Mouse (Mus musculus) layer of hippocampus, postnatal 25 days (tissue): ENCODE measurements at regions not wholly inside any gene's neighbourhood (a gene's known extent, or its start where the extent isn't known, plus 50 kb on each side); places are given as distances from the start of the nearest gene placed in this dataset.

Experiments
- DNase-seq, 2 experiments: peaks; one replicate each; pipeline ENCODE4 v3.0.0; 2022; ENCODE audit warnings: mixed read lengths in 2 of 2, low spot score in 1 of 2; ENCODE audit errors: extremely low spot score in 1 of 2

- no peak for DNase-seq
Measured at GRCm38 (mm10) chr19:59636271-59636670, 178.1 kb downstream of the Emx2 start.

DNA sequence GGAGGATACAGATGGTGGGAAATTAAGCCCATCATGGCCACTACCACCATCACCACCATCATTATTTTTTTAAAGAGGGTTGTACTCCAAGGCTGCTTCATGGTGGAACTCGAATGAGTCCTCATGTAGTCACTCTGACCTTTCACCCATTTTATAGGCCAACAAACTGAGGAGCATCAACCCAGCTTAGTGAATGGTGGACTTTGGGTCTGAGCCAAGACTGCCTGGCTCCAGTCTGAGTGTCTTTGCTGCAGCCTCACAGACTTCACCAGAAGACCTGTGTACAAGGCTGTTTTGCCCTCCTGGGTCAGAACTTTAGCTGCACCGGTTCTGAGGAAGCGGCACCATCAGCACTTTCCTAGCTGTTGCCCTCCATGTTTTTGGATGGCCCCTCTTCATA is 184.4 kb downstream of the Emx2 start:
- no peak for DNase-seq

DNA sequence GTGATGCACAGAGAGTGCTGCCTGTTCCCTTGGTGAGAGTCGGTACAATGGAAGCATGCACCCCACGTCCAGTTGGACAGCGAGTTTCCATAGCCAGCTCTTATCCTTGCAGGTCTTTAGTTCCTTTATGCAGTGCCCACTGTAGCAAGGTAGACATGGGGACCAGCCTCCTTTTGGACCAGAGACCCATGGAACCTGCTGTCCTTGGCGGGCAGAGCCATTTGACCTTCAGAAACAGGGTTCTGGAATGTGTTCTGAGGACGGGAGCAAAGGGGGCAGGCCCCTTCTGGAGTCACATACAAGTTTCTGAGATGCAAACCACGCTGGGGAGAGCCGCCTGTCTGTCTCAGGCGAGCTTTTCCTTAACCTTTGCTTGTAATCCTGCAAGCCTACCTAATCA is 188.1 kb downstream of the Emx2 start:
- DNase-seq = no peak

- no peak for DNase-seq
Measured at GRCm38 (mm10) chr19:59646656-59647055, 188.5 kb downstream of the Emx2 start.

DNA sequence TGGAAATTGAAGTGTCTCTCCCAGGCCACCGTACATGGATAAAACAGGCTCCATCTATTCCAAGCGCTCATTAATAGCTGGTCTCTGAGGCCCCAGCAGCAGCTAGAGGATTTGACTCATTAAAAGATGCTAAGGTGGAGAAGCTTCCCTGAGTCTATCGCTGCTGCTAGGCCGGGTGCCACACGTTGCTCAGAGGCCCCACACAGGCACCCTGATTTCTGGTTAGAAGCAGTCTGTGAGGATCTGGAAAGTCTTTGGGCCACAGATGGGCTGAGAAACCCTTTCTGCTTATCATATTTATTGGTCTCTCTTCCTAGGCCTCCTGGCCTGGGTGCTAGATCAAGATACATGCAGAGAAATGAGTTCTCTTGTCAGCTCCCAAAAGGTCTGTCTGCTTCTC is 191.2 kb downstream of the Emx2 start:
- DNase-seq = no peak

DNA sequence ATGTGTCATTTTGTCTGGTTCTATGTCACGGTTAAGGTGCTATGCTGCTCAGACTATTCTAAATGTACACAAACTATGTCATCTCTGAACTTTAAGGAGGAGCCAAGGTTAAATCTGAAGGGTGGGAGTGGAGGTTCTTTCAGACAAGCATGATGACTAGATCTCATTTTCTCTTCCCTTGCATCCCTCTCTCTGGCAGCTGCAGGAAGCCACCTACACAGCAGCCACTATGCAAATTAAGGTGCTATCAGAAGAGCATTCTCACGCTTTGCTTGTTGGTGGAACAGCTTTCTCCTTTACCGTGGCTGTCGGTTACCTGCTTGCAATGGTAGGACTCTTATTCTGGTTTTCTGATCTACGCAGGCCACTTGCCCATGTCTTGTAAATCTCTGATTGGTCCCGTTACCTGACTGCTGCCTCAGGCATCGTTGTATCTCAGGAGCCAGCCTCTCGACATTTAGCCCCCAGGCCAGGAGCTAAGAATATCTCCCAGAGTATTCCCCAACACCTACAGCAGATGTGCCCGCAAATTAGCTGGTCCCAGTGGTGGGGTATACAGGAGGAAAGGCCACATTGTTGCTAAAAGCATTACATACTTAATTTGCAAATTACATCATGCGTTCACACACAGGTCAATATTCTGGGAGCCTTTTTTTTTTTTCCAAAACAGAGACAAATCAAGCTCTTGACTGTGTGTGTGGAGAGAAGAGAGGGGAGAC is 192.6 kb downstream of the Emx2 start:
- DNase-seq = no peak

DNA sequence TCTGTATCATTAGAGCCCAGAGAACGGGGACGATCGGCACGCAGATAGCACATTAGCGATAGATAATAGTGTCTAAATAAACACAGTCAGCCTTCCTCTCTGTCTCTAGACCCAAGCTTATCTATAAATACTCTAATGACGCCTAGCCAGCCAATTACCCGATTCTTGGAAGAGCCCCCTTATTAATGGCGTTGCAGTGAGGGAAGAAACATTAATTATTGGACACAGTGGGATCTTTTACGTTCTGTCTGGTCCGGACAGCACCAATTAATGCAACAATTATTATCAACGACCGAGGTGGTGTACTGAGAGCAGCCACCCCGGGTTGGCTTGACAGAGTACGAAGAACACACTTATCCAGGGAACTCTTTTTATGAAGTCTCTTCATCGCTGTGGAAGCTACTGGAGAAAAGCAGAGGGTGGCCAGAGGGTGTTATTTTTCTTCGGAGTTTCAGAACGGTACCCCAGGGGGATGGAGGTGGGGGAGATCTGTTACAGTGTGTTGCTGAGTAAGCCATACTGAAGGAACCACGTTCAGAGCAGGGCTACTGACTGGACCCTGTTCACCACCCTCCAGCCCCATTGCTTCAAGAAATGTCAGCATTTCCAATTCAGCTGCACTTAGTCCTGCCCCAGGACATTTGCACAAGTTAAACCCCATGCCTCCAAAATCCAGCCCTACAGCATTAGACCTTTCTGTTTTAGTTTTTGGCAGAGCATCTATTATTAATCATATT is 195.6 kb downstream of the Emx2 start:
- no peak for DNase-seq

DNA sequence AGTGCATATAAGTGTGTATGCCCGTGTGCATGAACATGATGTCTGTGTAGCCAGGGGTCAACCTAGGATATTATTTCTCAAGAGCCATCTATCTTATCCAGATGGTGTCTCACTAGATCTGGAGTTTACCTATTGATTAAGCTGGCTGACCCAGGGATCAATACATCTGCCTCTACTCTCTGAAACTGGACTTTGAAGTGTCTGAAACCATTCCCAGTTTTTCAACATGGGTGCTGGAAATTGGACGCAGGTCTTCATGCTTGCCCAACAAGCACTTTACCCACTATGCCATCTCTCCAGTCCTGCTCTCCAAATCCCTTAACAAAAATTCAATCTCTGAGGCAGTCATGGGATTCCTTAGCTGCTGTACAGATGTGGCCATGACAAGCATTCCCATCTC is 197.1 kb downstream of the Emx2 start:
- DNase-seq = no peak

GRCm38 (mm10) chr19:59669793-59670192 is 211.6 kb downstream of the Emx2 start:
- no peak for DNase-seq

- no peak for DNase-seq
Measured at GRCm38 (mm10) chr19:59673537-59673936, 215.4 kb downstream of the Emx2 start.

GRCm38 (mm10) chr19:59679191-59679590 is 221.0 kb downstream of the Emx2 start:
- no peak for DNase-seq

- no peak for DNase-seq
Measured at GRCm38 (mm10) chr19:59680356-59680755, 222.2 kb downstream of the Emx2 start.

GRCm38 (mm10) chr19:59684292-59684691 is 226.1 kb downstream of the Emx2 start:
- DNase-seq = no peak

DNA sequence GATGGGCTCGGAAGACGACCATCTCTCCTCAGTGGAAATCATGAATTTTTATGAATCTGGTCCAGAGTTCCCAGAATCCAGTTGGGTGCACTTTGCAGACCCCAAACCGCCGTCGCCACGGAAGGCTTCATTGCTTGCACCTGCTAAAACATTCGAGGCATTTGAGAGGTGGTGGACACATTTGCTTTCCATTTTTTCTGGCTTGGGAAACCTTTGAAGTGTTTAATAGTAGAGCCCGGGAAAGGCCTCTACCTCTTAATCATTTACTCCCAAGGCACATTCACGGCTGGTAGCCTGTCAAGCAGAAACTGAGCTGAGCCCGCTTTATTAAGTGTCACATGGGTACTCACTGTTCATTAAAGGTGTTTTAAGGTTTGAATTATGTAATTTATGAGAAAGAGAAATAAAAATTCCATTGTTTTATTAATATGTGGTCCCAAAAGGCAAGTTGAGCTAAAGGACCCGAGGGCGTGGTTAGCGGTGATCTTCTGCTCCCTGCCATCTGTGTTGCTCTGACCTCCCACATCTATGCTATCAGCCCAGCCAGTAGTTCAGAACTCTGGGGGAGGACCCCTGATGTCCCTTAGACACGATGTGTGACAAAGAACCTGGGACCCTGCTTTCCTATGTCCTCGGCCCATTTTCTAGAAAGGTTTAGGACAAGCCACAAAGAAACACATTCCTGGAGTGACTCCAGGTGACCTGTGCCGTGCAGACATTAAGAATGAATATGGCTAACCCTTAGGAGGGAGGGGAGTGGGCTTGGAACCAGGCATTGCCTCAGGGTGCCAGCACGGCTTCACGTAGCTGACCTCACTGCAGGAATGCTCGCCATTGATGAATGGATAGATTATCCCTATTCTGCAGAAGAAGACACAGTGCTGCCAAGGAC is 227.9 kb downstream of the Emx2 start:
- DNase-seq = no peak

DNA sequence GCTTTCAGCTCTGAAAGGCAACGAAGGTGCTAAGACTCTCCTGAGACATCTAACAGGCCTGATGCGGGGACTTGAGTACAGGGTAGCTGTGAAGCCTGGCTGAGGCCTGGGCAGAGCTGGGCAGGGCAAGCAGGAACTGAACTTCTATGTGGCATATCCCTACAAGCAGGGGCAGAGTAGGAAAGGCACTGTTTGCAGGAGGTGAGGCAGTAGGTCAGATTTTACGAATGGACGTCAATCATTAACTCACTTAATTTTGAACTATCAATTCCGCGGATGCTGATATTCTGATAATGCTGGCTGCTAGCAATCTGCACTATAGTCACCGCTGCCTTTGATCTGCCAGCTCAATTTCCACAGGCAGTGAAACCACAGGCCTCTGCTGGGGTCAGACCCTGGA is 229.0 kb downstream of the Emx2 start:
- no peak for DNase-seq

DNA sequence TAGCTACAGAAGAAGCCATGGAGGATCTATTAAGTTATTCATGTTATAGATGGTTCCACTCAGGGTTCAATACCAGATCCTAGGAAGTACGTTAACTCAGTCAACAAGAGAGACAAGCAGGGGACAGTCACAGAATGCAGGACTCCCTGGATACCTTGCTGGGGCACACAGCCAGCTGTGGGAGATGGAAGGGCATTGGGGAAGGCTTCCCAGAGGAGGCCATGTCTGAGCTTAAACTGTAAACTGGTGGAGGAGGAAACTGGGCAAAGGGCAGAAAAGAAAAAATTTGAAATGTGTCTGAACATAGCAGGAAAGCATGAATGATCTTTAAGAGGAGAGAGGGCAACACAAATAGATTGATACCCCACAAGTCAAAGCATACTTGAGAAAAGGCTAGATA is 229.5 kb downstream of the Emx2 start:
- no peak for DNase-seq

- DNase-seq = no peak
Measured at GRCm38 (mm10) chr19:59691541-59692096, 233.4 kb downstream of the Emx2 start.

DNA sequence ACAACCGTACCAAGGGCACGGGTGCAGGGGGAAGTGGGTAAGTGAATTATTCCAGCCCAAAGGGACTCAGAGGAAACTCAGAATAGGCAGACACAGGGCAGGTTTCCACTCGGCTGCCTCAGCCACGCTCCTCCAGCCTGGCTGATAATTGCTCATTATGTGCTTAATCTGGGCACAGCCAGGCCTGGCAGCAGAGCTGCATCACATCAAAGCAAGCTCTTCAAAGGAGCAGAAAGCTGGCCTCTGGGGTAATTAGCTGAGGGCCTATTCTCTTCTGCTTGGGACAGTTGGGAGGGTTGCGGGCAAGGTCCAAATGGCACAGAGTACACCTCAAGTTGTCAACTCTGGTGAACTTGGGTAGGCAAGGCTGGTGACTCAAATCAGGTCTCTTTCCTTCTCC is 239.5 kb downstream of the Emx2 start:
- DNase-seq = peak in 1 of 2 experiments; percentile 10

GRCm38 (mm10) chr19:59700187-59700586 is 242.0 kb downstream of the Emx2 start:
- DNase-seq = no peak

DNA sequence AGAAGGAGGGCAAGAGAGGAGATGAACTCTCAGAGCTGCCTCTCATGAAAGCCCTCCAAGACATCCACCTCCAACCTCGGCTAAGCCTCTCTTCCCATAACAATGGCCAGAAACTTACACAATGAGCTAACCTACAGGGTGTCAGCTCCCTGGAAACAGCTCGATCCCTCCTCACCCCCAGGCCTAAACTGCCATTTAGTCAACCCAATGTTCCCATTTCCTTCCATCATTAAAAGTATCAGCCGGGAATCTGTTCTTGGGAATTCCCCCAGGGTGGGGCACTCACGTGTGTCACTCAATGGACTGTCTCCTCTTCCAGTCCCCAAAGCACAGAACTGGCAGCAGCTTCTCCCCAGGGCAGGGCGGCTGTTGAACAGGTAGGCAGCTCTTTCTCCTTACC is 236.3 kb downstream of the Rab11fip2 start:
- DNase-seq = no peak

DNA sequence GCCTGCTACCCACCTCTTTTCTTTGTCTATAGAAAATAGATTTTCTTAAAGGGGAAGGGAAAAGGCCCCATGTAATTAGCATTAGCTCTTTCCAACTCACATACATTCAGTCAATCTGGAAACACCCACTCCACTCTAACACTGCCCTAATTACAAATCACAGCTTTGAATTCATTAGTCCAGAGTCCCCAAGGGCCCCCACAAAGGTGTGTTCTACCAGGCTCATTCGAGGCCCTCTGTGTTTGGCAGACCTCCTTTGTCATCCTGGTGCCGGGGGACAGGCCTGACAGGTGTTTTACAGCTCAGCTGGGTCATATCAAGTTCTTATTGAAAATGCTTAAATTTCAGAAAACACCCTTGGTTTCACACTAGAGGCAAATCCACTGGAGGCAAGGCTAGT is 234.3 kb downstream of the Rab11fip2 start:
- DNase-seq = no peak
